Mouse (Mus musculus): ENCODE measurements around the gene Msl1.

DNA sequence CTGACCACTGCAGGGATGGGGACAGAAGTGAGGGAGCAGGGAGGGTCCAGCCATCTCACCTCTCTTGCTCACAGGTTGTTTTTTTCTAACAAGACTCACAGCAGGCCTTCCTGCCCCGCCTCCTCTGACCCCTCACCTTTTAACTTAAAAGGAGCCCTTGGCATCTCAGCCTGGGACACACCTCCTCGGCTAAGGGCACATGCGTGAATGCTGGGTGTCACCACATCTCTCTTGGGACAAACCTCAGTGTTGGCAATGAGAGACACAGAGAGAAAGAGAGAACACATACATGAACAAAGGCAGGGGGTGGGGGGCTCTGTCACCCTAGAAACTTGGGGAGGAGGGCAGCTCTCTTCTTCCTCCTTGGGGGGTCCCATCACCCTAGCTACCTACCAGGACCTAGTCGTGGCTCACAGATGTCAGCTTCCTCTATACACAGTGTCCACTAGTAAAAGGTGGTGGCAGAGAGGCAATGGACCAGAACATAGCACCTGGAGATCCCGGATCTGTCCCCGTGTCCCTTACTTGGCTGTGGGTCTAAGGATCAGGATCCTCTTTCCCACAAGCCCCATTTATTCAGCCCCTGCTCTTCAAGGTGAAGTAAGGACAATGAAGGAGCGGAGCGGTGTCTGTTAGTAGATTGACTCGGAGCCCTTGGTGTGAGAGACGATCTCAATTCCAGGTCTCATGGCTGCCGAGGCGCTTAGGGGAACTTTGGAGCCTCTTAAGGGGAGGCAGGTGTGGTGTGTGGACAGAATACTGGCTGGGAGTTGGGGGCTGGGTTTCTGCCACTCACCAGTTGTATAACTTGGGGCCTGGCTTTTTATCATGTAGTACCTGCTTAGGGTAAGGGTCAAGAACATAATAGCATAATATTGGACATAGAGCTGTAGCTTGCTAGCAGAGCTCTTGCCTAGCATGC is 49.1 kb upstream of the Msl1 start:
- no peak for TF ChIP-seq USF2 (conservative IDR thresholded peaks at IDR 0.05; ENCODE audit: low read depth, low read length)
- no peak for TF ChIP-seq CTCF (conservative IDR thresholded peaks at IDR 0.05 in 1 of 2, IDR thresholded peaks at IDR 0.05 in 1 of 2; ENCODE audit: low read depth in 2 of 2, low read length in 2 of 2)
- no peak for TF ChIP-seq POLR2A (IDR thresholded peaks at IDR 0.05; ENCODE audit: low read depth, low read length)
- no peak for TF ChIP-seq RCOR1 (conservative IDR thresholded peaks at IDR 0.05; ENCODE audit: low read depth, low read length)

Measured in CH12.LX (cell line).